Mouse (Mus musculus) urinary bladder, postnatal 25 days (tissue): ENCODE measurements around the gene Chst12.

Experiments used
- DNase-seq: peaks from one replicate; pipeline ENCODE4 v3.0.0; 2022; ENCODE audit warnings: low spot score

The Chst12 gene

DNA sequence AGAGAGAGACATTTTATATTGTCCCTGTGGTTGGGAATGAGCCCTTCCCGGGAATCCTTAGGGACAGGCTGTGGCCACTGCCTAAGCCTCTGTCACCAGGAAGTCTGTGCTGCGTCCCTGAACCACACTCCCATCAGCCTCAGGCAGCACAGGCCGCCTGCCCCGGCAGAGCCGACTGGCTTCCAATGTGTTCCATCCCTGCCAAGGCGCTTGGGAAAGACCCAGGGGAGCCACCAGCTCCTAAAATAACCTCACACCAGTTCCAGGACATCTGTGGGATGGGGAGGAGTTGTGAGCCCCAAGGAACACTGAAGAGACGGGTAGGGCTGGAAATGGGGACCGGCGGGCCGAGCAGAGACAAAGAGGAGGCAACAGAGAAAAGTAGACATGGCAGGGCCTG, 66.3 kb downstream of the Chst12 start:
- DNase-seq: no peak

DNA sequence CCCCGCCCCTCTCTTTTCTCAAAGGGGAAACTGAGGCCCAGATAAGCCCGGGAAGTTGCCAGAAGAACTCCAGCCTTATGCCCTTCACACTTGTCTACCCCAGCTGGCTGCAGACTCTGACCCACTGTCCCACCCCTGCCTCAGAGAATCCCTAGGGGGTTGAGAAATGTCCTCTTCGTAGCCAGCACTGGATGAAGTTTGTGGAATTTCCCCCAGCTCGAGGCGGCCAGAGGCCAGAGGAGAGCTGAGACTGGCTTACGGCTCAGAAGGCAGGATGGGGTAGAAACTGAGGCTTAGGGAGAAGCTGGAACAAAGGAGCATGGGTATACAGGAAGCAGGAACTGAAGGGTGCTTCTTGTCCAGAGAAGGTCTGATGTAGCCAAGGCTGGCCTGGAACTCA, 67.3 kb downstream of the Chst12 start:
- no peak for DNase-seq
